Mouse (Mus musculus) CD4-positive, CD25-positive, alpha-beta regulatory T cell, adult 4 months (primary cell): ENCODE data around the gene Cstb. TPM values are rescaled to one million over a fixed set of nuclear protein-coding genes. Genes with fewer than 3 reads are reported as not detected.
"Not testable (repeated sequence)": the region's sequence is repeated elsewhere in the genome, so short reads cannot be mapped to it uniquely, and the experiment has no call there.

Experiments used
- ATAC-seq: one replicate; pipeline ENCODE4 v1.8.0; 2017
- polyA plus RNA-seq, 2 experiments: library from polyadenylated mRNA; unstranded; fragments of 100-300 nt; shearing (Covaris generic); gene quantifications; one replicate each; pipeline ENCODE4 v1.2.1; 2017

Gene Cstb
- 100 to 1,000 TPM; 146 to 147 TPM for polyA plus RNA-seq

DNA sequence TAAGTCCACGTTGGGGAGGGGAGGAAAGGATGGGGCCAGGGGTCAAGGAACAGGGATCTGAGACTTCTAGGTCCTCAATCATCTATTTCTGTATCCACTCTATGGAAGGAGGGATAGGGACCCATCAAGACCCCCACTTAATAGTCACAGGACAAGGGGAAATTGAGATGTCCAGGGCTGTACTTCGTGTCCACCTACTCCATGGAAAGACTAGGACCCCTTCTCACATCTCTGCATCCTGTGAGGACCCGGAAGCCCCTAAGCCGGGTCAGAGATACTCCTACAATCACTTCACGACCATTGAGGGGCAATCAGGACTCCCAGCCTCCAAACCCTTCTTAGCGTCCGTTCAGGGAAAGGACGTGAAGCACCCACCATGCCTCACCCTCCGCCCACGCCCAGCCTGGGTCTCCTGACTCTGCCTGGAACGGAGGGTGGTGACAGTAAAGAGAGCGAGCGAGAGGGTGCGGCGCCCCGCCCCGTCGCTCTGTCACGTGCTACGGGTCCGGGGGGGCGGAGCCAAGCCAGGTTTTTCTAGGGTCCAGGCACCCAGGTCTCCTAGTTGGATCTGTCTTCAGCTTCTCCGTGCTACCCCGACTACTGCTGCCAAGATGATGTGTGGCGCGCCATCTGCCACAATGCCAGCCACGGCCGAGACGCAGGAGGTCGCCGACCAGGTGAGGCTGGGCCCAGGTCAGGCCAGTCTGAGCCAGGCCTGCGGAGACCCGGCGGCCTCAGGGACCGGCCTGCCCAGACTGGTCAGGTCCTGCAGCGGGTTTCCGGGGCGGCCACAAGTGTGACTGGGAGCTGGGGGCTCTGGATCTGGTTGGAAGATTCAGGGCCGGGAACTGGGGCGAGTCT, at the start of gene Cstb:
Gene Cstb, plus strand, starts transcription at position 489 of the 861 bp plus-strand sequence.
- peak; percentile 95 for ATAC-seq

DNA sequence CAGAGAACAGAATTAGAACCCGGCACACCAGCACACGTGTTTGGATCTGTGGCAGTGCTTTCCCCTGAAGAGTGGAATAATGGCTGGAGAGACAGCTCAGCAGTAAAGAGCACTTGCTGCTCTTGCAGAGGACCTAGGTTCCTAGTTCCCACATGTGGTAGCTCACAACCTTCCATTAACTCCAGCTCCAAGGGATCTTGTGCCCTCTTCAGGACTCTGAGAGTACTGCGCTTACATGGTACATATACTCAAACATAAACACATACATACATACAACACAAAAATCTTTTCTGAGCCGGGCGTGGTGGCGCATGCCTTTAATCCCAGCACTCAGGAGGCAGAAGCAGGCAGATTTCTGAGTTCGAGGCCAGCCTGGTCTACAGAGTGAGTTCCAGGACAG, 47.0 kb upstream of the Cstb start:
- no peak for ATAC-seq

DNA sequence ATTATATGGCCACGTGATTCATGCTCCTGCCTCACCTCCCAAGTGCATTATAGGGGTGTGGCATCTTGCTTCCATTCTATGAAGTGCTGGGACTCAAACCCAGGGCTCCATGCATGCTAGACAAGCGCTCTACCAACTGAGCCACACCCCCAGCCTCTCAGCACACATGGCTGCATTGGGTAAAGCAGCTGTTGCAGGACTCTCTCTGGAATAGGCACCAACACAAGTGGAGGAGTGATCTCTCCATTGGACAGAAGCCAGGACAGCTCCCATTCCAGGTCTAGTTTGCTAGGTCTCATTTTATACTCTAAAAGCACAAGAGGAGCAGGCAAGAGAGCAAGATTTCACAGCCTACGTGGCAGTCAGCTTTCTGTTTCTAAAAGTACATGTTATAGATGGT, 41.9 kb upstream of the Cstb start:
- ATAC-seq = no peak

DNA sequence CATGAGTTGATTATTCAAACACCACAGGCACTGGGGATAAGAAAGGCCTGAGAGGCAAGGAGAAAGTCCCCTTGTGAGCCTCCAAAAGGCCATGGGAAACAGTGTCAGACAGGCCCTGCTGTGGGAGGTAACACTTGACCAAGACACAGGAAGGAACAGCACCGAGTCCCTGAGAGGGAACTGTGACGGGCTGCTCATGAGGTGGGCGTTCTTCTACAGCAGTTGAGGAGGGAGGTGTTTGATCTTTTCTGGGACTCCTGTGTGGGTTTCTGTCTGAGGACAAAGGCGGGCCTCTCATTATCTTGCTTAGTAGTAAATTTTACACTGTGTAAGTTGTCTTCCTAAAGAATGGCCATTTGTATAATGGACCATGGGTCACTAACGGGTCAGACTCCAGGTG, 39.9 kb upstream of the Cstb start:
- ATAC-seq = peak; percentile 51

DNA sequence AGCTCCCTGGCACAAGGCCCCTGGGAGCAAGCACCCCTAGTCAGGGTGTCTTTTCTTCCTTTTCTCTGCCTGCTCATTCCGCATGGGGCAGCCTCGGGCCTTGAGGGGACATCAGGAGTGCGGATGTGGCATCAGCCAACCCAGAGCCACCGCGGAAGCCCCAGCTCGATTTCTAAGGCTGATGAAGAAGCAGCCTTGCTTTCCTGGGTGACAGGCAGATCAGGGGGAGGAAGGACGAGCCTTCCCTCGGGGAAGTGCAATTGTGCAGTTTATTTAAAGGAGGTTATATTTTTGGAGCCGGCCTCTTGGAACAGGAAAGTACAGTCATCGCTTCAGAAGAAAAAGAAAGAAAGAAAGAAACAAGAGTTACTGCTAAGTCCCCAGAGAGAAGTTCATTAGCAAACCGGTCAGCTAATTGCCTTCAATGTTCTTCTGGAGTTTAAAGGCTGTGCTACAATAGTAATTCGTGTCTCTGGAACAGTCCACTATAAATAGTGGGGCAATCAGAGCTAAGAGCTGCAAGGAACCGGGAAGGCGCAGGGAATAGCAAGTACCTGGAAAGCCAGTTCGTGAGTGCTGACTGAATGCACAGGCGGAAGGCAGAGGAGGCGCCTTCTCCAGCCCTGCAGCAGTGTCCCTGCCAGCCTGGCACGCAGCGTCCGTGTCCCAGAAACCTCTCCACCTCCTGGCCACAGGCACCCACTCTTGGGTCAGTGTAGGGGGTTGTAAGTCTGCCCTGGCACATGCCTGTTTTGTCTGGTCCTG, 37.1 kb upstream of the Cstb start:
- ATAC-seq = no peak

DNA sequence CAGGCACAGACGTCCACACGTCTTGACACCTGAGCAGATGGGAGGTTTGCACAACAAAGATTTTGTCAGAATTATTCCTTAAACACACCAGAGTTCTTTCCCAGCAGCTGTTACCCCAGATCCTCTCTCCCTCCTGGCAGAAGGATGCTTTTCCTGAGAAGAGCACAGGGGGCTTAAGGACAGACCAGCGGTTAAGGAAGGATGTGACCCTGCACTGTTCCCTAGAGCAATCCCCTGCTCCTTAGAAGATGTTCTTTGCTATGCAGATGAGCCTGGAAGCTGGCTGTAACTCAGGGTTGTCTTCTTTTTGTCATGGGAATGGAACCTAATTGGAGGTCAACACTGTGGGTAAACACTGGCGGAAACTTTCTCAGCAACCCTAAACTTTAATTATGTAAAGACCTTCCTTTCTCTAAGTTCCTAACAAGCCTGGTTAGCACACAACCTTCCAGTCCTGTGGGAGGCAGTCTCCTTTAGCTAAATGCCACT, 34.4 kb upstream of the Cstb start:
- ATAC-seq = no peak

DNA sequence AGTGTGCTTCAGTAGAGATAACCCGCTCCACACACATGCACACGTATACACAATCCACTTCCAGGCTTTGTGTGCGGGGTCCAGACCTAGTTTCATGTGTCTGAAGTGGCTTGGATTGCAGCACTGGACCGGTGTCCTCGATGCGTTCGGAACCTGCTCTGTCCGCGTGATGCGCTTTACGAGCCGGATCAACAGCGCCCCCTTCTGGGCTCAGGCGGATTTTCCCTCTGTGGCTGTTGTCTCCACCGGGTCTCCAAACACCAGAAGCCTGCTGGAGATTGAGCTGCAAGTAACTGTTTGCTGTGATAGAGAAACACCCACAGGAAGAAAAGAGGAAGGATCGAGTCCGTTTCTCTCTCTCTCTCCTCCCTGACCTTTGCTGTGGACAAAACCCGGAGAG, 33.4 kb upstream of the Cstb start:
- ATAC-seq = peak; percentile 74

DNA sequence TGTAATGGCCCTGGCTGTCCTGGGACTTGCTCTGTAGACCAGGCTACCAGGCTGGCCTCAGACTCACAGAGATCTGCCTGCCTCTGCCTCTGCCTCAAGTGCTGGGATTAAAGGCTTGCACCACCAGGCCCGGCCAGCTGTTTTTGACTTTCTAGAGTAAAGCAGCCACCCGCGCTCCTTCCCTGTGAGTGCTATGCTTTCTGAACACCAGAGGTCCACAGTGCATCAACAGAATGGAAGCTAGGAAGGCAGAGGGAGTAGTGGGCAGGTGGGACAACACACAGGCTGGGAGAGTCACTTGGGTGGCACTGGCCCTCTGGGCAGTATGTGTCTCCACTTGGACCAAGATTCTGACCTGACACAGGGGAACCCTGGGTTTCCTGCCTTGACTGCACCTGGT, 30.1 kb upstream of the Cstb start:
- ATAC-seq = no peak

DNA sequence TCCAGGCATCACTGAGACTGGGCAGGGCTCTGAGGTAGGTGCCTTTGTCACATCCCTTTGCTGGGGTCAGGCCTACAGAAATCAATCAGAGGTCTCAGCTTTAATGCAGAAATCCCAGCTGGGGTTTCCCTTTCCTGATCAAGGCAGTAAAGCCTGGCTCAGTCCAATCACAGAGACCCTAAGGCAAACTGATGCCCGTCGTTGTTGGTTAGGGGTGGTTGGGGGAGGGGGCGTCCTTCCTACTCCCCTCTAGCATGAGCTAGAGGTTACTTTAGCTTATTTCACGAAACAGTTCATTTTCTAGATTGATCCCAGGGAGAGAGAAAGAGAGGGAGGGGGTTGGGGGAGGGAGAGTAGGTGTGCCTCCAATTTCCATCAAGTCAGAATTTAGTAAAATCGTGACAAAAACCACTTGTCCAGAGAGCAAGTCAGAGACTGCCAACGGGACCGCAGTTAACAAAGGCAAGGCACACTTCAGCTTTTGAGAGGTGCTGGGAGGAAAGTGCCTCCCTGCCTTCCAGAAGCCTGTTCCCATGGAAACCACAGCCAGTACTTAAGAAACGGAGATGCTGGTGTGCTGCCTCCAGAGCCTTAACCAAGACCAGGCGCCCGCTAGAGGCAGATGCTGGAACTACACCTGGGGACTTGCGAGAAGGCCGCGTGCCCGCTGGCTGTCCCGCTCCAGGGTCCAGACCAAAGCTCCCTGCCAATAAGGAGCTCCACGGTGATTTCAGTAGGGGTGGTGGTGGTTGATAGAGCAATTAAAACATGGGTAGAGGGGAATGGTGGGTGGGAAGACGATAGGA, 29.4 kb upstream of the Cstb start:
- peak; percentile 64 for ATAC-seq

DNA sequence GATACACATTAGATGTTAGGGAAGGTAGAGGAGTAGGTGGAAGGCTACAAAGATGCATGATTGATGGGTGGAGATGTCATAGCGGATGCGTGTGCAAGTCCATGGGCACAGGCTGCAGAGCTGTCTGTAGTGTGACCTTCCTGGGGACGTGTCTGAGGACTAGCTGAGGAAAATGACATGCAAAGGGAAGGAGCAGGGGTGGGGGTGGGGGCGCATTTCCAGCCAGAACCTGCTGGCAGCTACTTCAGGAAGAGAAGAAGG, 28.9 kb upstream of the Cstb start:
- ATAC-seq = no peak

DNA sequence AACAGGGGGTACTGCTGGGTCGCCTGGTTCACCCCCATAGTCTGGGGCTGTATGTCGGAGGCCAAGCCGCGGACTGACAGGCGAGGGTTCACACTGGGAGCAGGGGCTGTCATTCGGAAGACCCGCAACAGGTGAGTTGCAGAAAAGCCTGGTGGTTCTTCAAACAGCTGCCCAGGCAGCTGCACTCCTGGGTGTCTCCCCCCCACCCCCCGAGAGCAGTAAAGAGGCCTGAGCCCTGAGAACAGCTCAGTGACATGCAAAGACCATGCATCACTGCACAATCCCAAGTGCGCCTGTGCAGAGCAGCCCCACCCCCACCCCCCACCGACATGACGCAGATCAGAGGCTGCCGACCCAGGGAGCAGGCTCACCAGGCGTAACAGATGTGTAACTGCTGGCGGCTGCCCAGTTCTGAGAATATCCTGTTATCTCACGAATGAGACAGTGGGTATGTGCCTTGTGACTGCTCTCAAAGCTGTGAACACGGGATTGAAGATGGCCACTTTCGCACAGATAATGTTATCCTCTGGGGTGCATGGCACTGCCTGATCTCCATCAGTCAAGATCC, 26.3 kb upstream of the Cstb start:
- ATAC-seq = peak; percentile 76

DNA sequence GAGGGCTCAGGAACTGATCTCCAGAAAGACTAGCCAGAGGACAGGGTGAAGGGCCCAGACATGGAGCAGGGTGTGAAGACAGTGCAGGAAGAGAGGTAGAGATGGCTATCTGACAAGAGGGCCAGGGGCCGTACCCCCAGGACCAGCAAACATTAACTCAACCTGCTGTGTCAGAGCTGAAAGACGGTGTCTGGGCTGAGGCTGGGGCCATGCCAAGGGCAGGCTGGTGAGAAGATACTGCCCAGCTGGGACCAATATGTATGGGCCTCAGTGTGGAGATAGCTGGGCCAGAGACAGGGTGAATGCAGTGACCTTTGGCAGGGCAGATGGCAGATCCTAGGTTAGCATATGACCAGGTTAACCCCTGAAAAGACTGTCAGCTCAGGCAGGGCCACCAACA, 24.3 kb upstream of the Cstb start:
- ATAC-seq = no peak

DNA sequence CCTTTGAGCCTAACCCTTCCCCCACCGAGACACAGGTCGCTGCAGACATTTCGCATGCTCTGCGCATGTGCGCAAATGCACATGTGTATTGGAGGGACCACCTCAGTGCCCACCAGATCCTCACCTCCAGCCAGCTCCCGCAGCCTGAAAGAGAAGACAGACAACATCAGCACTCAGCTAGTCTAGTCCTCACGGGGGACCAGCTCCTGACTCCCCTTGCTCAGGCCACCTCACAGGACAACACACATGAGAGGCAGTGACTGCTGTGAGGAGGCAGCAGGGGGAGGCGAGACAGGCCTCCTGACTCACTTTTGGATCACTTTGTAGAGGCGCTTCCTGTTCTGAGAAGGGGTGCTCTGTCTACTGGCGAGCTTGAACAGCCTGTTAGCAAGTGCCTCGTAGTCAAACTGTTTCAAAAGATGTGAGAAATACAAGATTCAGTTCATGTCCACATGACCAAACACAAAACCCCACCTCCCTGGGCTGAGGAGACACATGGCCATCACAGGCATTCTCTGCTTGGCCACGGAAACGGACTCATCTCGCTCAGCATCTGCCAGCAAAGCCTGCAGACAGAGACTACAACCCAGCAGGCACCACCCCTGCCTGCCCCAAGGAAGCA, 23.1 kb upstream of the Cstb start:
- peak; percentile 68 for ATAC-seq

DNA sequence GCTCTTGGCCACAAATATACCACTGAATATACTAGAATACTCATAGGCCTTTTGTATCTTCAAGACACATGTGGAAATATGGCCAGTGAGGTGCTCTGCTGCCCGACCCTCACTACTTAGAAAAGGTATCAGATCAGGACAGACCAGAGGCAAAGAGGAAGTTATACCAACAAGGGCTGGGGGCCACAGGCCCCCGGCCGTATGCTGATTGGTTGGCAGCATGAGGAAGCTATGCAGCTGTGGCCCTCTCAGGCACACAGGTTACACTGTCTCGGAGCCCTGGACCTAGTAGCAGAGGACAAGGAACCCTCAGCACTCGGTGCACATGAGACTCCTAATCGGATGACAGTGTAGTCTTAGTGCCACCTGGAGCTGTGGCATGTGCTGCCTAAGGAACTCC, 19.3 kb upstream of the Cstb start:
- no peak for ATAC-seq

DNA sequence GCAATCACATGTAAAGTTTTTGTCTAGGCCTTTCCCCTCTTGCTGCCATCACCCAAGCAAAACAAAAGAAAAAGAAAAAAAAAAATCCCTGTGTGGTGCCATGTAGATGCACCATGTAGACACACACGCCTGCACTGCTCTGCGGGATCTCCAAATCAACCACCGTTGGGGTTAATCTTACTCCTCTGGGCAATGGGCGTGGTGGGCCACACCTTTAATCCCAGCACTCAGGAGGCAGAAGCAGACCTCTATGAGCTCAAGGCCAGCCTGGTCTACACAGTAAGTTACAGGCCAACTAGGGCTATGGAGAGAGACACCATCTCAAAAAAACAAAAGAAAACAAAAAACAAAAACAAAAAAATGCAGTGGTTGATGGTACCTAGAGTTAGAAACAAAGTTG, 18.3 kb upstream of the Cstb start:
- no peak for ATAC-seq

DNA sequence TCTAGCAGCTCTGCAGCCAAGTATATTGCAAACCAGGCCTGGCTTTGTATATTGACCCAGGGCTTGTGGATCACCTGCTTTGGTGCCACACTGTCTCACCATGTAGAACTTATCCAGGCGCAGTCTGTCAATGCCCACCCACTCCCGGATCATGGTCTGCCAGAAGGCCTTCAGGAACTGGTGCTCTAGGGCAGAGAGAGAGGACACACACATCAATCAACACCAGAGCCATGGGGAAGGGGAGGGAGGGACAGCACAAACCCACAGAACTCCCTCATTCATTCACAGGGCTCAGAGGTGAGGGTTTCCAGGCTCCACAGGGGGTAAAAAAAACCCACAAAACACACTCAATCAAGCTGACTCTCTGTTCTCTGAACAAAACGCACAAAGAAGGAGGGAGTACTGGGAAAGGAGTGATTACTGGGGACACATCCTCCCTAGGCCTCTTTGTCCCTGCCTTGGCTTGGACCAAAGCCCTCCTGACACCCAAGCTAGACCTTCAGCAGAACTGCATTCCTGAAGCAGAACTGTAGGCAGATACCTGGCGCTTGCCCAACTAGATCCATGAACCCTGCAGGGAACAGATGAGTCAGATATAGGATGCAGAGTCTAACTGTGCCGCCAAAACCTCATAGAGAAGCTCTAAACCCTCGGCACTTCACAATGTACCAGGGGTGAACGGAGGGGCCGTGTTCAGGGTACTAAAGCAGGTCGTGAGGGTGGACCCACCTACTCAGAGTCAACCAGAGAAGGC, 16.3 kb upstream of the Cstb start:
- ATAC-seq = no peak

DNA sequence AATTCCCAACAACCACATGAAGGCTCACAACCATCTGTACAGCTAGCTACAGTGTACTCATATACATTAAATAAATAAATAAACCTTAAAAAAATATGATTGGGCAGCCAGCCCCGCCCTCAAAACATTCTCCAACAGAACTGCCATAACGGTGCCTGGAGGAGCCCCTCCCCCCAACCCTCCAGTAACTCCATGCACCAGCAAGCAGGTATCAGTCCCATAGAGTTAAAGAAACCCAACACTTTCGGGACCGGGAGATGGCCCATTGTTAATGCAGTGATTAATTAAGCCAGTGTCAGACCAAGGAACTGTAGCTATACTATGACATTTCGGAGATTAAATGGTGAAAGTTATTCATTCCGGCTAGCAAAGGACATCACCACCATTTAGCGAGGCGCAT, 13.6 kb upstream of the Cstb start:
- no peak for ATAC-seq

DNA sequence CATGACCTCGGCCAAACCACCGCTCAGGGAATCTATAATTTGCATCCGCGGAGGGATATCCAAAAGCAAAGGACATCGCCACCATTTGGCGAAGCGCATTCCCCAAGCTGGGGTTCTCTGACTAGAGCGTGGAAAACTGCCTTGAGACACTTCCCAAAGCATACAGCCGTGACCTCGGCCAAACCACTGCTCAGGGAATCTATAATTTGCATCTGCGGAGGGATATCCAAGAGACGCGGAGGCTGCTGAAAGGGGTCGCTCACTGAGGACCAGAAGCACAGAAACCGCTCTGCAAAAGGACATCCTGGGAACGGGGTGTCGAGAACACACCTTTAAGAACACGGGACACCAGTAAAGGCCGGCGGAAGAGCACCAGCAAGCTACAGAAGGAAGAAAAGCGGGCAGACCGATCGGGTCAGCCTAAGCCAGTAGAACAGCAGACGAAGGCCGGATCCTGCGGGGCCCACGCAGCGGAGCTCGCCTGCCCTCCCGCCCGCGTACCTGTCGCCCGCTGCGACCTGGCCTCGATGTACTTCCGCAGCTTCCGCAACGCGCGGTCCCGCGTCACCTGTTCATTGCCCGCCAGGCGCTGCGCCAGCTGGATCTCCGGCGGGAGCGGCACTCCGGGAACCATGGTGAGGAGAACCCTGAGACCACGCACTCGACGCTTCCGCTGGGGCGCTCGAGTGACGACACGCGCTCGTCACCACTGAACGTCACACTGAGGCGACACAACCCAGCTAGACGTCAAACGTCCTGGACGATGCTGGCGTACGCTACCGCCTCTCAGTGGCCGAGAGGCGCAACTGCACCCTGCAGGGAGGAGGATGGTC, 12.9 kb upstream of the Cstb start, which contains the start of gene Rrp1:
Gene Rrp1, minus strand, starts transcription at position 725 of the 833 bp plus-strand sequence.
- peak; percentile 98 for ATAC-seq

DNA sequence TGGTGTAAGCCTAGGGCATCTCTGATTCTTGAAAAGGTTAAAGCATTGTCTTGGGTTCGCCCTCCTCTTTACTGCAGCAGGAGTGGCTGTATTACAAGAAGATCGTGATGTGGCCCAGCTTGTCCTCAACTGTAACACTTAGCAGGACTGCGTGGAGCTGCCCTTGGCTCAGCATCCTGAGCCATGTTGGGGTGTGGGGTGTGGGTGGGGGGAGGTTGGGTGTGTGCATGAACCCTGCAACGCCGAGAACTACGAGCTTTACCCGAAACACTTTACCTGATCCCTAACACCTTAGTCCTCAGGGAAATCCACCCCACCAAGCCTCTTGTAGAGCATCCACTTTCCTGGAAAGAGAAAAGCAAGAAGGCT, 12.3 kb upstream of the Cstb start:
- ATAC-seq = no peak

DNA sequence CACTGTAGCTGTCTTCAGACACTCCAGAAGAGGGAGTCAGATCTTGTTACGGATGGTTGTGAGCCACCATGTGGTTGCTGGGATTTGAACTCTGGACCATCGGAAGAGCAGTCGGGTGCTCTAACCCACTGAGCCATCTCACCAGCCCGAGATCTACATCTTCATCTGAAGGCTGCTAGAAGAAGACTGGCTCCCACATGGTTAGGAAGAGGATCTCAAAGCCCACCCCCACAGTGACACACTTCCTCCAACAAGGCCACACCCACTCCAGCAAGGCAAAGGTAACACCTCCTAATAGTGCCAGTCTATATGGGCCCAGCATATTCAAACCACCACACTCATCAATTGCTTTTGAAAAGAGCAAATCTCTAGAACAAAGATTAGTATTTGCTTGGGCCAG, 10.5 kb upstream of the Cstb start:
- not testable (repeated sequence) for ATAC-seq

DNA sequence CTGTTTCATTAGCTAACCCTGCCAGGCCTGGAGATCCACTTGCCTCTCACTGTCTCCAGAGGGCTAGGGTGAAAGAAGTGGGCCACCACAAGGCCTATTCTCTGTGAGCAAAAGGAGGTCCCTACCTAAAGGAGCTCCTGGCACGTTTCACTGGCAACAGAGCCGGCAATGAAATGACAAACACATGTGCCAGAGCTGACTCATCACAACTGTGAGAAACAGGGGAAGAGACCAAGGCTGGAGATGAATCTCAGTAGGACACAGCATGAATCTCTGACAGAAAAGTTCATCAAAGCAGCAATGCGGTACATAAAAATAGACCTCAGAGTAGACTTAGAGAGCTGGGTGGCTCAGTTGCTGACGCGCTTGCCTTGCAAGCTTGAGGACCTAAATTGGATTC, 7.6 kb upstream of the Cstb start:
- no peak for ATAC-seq
